Mouse (Mus musculus): ENCODE measurements around the gene Astn1.

Astn1 gene

DNA sequence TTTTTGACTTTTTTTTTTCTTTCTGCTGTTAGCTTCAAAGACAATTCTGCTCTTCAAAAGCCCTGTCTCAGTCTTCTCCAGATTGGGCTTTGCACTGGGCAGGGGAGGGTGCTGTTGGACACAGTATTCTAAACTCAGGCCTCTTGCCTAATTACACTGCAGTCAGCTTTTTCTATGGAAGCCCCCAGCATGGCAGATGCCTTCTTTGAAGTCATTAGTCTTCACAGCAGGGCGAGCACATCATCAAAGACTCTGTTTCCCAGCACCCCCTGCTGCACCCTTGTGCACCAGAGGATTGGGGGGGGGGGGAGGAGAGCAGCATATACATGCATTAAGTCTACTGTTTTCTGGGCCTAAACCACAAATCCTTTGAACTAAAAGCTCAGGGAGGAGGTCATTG lies 174.8 kb downstream of the Astn1 start:
- no peak for DNase-seq

DNA sequence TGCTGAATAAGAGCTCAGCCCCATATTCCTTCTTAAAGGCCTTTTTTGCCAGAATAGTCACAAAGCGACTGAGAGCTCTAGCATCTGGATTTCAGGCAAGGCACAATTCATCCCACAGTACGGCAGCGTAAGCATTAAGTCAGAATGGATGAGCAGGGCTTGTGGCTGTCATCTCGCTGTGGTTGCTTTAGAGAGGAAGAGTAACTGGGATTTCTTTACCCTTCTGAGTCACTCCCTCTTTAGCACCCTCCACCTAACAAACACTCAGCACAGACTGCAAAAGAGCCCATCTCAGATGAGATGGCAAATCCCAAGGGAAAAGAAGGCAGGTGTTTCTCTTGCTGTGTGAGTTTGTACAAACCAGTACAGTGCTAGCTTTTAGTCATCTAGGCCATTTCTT lies 183.0 kb downstream of the Astn1 start:
- no peak for DNase-seq

DNA sequence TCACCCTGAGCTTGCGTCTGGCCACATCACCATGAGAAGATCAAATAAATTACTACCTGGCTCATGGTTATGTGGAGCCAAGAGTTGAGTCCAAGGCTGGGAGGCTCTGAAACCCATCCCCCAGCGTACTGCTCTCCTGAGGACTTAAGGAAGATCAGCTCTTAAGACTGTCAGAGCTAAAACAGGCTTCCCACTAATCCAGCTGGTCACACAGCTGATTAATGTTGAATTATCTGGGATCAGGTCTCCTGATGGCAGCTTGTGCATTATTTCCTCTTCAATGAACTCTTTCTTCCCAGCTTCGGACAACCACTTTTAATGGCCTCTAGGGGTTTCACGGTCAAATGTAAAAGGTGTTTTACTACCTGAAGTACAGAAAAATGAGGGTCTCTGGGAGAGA lies 184.4 kb downstream of the Astn1 start:
- no peak for DNase-seq

DNA sequence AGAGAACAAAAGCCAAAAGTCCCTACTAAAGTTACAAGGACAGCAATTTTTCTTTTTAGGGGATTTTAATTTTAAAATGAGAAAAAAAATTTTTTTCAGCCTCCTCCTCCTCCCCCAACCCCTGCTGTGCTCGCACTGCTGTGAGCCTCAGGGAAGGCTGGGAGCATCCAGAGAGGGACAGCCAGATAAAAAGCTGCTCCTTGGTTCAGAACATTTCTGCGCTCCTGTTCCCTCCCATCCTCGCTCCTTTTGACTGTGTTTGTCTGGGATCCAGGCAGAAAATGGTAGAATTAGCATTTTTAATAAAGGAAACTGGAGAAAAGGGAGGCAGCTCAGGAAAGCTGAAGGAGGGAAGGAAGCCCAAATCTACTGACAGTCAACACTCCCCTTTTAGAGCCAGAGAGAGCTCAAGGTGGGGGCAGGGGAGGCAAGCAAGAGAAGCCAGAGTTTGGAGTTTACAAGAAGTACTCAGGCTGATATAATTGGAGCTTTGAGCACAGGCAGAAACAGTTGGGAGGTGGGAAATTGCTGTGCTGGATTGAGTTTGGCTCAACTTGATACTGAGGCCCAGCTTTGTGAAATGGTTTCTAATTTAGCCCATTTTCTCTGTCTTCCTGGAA lies 185.6 kb downstream of the Astn1 start:
- DNase-seq, result peak in 1 of 2 experiments; percentile 1

DNA sequence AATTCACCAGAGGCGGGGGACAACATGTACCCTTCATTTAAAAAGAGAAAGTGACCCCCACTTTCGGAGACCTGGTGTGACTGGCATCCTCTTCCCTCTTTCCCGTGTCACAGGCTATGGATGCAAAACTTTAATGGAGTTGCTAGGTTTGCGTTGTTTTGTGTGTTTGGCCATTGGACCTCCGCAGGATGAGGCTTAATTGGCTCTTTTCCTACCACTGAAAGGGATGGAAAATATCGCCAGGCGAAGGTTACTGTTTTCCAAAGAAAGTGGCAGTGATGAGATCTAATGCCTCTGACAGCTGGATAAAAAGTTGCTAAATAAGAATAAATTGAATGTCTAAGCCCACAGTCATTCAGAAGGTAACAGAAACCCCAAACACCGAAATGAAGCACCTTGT lies 186.2 kb downstream of the Astn1 start:
- no peak for DNase-seq

DNA sequence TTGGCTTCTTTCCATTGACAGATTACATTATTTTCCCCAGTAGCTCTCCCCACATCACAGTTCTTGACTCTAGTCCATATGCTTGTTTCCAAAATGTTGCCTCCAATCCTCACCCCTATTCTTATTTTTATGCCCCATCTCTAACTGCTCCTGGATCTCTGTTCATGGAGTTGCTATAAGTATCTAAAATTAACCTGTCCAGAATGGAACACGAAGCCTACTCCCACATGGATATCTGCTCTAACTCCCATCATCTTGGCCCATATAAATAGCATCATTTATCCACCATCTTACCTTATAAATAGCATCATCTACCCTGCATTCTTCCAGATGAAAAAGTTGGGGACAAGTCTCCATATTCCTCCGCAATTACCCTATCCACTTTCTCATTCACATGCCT lies 187.5 kb downstream of the Astn1 start:
- no peak for DNase-seq

DNA sequence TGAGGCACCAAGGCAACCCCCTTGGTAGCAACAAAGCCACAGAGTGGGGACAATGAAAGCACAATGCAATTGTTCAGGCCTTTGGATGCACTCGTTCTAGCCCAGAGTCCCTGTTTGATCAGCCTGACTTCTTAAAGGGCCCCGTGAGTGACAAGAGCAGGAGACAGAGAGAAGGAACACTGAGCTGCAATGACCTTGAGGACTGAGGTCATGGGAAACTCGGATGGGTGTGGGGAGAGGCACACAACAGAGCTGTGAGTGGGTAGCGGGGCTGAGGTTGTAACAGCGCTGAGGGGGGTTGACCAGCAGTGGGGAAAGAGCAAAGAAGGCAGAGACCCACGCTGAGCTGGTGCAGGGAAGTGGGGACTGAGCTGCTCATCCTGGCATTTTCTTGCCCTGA lies 189.9 kb downstream of the Astn1 start:
- DNase-seq, result no peak

DNA sequence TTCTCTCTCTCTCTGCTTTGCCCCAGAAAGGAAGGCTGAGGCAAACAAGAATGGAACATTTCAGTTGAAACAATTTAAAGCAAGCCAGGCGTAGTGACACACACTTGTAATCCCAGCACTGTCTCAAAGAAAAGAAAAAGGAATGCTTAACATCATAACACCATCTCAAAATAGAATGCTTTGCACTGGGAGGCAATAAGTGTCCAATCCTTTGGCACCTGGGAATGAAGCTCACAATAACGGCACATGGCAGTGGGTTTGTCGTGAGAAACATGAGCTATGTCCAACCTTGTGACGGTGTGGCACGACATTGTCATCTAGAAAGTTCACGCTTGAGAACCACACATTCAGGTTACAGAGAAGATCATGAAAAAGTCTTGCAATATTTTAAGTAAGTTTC lies 191.3 kb downstream of the Astn1 start:
- DNase-seq, result no peak

DNA sequence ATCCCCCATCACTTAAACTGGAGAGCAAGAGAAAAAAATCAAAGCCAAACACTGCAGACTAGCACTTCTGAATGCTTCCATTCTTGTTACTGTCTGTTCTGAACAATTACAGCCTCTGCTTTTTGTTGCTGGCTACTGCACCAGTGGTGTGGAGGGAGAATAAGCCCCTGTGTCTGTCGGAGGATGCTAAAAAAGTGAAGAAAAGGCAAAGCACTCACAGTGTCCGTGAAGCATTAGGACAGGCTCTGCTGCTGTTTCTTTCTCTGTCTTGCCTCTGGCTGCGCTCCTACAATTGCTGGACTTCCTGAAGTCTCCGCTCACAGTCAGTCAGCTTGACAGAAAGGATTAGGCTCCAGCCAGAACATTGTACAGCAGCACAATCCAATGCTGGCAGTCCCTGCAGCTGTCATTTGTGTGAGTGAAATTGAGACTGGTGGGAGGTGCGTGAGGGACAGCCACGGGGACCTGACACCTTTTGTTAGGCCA lies 192.0 kb downstream of the Astn1 start:
- DNase-seq, result peak; percentile 2 to 7

DNA sequence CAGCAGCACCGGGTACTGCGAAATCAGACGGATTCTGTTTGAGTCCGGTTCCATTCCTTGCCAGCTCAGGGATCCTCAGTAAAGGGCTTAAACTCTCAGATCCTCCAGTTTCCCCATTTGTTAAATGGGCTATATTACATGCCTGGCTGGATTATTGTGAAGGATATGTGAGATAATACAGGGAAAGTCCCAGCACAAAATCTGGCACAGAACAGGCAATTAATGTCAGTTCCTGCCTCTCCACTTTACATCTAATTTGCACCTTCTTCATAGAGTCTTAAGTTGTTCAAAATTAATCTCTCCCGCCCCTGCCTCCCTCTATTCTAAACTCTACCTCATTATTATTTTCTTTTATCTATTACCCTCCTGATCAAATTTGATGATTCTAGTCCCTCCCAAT lies 211.1 kb downstream of the Astn1 start:
- no peak for DNase-seq

DNA sequence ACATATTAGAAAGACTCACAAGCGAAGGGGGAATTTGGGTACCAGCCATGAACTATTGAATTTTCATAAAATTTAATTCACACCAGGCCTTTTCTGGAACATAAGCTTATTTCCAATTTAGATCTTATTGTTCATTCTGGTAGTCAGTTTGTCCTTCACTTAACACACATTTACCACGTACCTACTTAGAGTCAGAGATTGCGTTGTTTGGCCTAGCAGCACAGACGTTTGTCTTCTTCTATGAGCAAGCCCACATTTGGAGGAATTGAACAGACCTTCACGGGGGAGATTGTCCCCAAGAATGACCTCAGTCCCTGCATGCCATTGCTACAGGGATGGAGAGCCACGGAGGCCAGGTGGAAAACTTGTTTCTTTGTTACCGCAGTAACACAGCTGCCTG lies 211.5 kb downstream of the Astn1 start:
- DNase-seq, result no peak

DNA sequence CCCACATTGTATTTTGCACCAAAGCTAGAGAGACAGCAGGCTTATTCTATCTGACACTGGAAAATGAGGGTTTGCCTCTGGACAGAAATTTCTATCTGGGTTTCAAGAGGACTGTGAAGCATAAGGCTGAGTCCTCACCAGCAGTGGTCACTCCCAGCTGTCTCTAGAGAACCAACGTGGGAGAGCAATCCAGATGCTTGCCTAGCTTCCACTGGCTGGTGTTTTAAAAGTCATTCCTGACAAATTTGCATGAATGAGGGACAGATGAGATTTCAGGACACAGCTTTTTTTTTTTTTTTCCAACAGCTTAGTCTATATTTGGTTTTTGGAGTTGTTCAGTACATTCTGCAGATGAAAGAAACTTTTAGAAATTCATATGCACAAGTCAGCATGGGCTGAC lies 213.9 kb downstream of the Astn1 start:
- DNase-seq, result no peak

DNA sequence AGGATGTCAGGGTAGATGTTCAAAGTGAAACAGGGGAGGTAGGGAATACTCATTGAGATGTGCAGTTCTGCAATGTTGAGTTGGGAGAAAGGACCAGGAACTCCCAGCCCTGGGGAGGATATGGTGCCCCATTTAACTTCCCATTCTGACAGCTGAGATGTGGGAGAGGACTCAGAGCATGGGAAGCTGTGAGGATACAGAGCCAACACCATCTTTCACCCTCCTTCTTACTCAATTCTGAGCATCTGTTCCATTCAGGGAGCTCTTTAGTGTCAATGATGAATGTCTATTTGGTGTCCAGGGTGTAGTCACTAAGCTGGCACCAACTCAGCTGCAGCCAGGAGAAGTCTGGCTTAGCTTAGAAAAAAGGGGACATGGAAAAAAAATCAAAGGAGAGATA lies 219.7 kb downstream of the Astn1 start:
- DNase-seq, result no peak

DNA sequence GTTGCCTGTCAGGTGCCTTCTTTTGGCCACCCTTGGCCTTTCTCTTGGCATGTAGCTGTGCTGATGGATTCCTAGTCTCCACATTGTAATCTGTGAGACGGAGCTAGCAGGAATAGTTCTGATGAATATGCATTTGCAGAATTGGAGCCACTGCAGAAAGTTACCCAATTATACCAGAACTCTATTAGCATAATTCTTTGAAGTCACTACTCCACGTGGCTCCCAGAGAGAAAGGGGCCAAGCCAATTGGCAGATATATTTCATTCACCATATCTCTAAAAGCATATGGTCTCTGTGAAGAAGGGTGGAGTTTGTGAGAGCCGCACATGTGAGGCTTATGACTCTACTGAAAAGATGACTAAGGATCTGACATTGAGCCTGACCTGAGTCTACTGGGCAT lies 226.8 kb downstream of the Astn1 start:
- DNase-seq, result no peak

DNA sequence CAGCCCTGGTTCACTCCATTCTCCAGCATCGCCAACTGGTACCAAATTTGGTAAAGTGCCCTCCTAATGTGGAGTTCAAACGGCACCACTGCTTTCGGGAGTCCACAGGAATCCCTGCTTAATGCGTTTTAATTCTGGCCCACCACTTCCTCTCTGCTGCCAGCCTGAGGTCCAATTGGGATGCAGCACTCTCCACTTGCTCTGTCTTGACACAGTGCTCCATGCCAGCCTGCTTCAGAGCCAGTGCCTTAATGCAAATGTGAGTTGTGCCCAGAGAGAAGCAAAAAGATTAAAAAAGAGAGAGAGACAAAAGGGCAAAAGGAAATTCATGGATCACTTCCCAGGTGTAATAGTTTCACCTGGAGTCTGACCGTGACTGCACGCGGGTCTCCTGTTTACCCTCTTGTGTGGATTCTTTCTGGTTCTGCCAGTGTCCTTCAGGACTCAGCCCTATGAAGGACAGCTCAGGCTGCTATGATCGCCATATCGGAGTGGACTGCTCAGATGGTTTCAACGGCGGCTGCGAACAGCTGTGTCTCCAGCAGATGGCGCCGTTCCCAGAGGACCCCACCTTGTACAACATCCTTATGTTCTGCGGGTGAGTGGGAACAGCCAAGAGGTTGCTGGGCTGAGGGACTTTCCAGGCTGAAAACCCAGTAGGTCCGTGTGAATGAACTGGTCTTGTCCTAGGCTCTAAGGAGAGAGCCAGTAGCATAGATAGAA lies 234.8 kb downstream of the Astn1 start:
- peak; percentile 78 to 80 for DNase-seq

DNA sequence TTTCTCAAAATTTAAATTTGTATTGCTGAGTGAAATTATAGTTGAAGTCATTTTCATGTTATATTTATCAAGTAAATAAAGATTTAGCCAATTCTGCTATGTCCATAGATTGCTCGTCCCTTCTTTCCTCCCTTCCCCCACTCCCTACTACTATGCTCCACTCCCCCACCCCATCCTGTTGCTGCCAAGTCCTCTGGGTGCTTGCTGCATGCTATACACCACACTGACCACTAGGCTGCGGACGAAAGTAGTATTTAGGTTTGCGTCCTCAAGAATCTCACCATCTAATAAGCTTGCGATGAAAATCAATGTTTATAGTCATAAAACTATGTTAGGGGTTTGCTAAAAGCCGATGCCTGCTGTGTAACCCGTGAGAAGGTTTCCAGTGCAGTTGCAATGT lies 235.9 kb downstream of the Astn1 start:
- DNase-seq, result no peak

DNA sequence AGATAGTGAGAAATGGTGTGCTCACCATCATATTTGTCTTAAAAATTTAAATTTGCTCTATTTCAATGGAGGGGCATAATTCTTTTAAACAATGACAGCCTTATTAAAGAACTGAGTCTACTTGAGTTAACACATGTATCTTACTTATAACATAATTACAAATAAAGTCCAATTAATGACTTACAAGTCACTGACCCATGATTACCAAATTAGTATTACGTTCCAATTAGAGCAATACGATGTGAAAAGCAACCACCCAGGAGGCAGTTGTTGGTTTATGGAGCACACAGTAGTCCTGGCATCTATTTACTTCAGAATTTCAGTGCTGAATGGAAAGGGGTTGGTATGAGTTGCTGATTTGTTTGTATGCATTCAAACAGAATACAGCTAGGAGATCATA lies 237.4 kb downstream of the Astn1 start:
- DNase-seq, result no peak

DNA sequence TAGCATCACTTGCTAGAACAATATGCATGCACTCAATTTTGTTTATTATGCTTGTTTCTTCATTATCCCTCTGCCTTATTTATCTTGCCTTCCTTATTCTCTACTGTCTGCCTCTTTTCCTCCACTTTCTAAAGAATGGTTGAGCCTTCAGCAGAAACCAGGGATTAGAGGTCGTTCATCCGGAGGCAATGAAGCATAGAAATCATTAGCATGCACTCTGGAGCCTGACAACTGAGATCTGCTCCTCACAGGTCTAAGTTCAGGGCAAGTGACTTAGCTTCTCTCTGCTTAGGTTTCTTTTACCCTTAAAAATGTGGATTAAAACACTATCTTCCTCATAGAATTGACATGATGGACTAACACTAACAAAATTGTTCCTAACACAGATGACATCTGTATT lies 241.0 kb downstream of the Astn1 start:
- no peak for DNase-seq

DNA sequence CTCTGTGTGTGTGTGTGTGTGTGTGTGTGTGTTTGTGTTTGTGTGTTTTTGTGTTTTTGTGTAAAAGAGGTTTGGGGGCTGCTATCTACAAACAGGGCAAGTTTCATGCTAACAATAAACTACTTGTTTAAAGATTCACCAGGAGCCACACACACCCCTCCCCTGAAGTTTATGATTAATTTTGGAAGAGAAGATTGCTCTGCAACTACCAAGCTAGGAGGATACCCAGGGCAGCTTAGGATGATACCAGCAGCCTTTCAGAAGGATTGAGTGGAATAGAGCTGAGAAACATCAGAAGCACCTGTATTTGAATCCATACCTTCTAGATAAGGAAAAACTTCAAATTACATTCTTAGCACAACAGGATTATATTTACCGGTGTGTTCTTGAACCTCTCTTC lies 242.1 kb downstream of the Astn1 start:
- DNase-seq, result peak in 1 of 2 experiments; percentile 5

DNA sequence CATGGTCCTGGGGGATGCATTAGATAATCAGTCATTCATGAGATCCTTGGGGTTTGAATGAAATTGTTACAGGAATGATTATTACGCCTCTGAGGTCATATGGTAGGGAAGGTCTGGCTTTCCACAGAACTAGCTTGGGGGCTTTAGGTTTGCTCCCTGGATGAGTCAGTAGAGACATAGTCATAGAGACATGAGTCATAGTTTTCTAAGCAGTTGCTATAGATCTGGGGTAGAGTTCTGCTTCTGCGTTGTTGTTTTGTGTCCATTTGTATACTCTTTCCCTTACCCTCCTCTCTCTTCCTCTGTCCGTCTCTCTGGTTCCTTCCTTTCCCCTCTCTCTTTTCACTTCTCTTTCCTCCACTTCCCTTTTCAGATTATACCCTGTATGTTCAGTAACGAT lies 243.5 kb downstream of the Astn1 start:
- DNase-seq, result no peak

DNA sequence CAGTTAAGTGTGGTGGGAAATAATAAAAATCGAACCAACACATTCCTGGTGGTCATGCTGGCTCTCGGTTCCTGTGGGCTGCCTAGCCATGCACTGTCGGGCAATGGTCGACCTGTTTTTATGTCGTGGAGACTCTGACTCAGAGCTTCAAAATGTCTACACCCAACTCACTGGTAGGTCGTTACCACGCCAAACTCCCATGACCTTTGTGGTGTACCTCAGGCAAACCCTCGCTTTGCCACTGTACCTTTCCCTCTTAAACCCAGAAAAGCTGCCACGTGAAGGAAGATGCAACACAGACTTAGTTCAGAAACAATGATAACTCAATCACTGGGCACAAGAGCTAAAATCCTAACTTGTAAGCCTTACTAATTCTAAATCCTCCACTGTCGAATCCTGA lies 244.3 kb downstream of the Astn1 start:
- no peak for DNase-seq

DNA sequence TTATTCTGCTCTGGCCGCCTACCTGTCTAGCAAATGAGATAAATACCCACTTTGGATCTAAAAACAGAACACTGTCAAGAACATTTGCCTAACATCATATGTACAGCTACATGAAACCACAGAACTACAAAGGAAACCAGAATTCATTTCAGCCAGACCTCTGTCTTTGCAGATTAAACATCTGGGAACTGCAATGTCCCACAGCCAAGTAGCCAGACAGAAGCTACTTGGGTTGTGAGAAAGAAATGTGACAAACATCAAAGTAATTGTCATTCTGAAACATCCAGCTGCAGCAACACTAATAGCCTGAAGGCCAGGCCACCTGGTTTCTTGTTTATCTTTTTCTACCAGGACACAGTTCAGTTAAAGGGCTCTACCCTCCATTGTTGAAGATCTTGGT lies 245.1 kb downstream of the Astn1 start:
- DNase-seq, result no peak

DNA sequence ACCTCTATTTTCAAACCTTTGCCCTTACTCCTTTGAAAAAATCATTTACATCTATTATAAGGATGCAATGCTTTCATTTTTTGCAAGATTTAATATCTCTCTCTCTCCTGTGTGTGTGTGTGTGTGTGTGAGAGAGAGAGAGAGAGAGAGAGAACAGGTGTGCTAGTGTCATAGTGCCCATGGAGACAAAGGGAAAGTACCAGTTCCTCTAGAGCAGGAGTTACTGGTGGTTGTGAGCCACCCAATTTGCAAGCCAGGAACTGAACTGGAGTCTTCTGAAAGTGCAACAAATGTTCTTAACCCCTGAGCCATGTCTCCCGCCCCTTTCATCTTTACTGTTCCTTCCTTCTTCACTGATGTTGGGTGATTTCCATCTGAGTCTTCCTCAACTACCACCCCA lies 253.1 kb downstream of the Astn1 start:
- DNase-seq, result no peak

DNA sequence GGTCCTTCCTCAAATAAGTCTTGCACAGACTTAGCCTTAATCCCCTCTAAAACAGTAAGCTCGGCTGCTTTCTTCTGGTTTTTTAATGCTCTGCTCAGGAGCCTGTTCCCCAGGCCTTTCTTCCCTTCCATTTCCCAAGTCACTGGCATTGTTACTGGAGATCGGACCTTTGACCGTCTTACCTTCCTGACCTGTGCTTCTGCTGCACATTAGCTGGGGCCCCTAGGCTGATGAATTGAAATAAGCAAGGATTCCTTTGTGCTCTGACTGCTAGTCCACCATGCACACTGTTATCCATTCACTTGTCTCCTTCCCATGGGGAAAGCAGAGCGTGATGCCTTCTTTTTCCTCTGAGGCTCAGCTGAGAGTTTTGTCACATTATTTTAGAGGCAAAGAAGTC lies 255.9 kb downstream of the Astn1 start:
- DNase-seq, result peak in 1 of 2 experiments; percentile 8

DNA sequence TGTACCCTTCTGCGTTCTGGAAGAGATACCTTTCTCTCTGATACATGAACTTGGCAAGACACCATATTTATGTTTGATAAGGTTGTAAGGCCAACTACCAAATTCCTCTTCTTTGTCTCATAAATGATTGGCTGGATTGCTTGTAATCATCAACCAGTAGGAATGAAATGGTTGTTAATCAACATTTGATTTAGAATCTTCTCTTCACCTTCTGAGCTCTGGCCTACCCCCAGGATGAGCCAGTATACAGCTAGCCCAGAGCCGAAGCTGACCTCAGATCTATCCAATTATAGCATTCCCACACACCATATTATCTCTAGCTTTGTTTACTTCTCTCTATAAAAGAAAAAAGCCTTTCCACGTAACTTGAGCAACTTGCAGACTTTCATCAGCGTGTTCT lies 270.9 kb downstream of the Astn1 start:
- DNase-seq, result no peak
